Mouse (Mus musculus) cerebral cortex, adult 2 months (tissue): ENCODE data around the gene Brd9.

Experiments
- WGBS: fragments of 180-500 bp; shearing (Covaris S2); methylation state at CpG from one replicate; pipeline ENCODE4 v1.1.7; 2018; 5-methylcytosine and 5-hydroxymethylcytosine counted together

Gene Brd9

GRCm38 (mm10) chr13:73990325-73990724 lies 52.7 kb downstream of the Brd9 start:
- 81% methylated on average over 5 of the region's 5 CpGs for WGBS

DNA sequence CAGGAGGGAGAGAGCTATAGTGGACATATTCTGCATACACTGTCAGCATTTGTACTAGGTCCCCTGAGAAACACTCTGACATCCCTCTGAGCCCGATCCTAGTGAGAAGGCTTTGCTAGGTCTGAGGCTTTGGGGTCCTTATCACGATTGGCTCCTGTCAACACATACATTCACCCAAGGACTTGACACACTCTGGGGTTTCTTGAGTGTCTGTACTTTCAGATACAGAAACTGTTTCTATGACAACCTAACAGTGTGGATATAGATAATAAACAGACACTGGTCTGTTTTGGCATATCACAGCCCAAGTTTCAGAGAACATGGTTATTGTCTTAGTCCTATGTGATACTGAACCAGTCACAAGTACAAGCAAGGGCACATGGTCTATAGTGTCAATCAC lies 53.1 kb downstream of the Brd9 start:
- 77% methylated on average over 2 of the region's 2 CpGs for WGBS

DNA sequence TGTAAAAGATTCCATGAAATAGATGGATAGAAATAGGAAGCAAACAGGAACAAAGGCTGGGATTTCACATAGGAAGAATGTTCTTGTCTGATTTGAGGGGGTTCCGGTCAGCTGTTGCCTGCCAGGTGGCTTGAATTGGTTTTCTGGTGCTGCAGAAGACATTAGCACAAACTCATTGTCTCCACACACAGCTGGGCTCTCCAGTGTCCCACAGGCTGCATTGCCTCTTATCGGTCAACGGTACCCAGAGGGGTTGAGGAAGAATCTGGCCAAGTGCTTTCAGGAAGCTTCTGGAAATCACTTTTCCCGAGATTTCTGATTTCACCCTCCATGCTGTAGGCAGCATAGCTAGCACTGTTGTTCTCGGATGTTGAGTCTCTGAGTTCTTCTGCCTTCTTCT lies 53.7 kb downstream of the Brd9 start:
- WGBS: 86% methylated on average over 5 of the region's 5 CpGs

- 89% methylated on average over 4 of the region's 4 CpGs for WGBS
Measured at GRCm38 (mm10) chr13:73996456-73996855, 58.8 kb downstream of the Brd9 start.

DNA sequence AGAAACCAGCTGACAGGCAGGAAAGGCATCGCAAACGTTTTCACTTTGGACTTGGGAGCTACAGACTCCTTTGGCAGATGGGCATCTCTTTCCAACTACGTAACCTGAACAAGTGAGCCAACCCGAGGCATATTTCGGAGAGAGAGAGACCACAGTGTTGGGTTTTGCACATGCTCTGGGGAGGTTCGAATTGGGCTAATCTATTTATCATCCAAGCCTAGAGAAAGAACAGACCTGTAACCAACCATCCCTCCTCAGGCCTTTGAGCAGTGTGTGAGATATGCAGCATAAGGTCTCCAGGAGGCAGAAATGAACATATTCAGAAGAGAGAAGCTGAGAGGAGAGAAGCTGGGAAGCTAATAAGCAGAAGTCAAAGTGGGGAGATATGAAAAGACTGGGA lies 63.4 kb downstream of the Brd9 start:
- WGBS: 49% methylated on average over 6 of the region's 6 CpGs

GRCm38 (mm10) chr13:74001492-74001891 lies 63.9 kb downstream of the Brd9 start:
- 59% methylated on average over 4 of the region's 4 CpGs for WGBS

DNA sequence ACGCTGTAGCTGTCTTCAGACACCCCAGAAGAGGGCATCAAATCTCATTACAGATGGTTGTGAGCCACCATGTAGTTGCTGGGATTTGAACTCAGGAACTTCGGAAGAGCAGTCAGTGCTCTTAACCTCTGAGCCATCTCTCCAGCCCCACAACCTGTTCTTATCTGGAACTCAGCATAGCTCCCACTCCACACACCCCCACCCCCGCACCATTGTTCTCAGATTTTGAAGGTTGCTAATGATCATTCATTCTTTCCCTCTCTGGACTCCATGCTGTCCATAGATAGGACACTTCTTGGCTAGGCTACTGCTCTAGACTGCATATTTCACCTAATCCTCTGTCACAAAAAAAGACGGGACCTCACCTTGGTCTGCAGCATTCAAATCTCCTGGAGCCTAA lies 69.3 kb downstream of the Brd9 start:
- WGBS: 94% methylated on average over 4 of the region's 4 CpGs

- 53% methylated on average over 2 of the region's 2 CpGs for WGBS
Measured at GRCm38 (mm10) chr13:74008216-74008615, 70.6 kb downstream of the Brd9 start.

GRCm38 (mm10) chr13:74008948-74009718 lies 71.5 kb downstream of the Brd9 start, which contains the start of gene Tppp:
Gene Tppp, plus strand, starts transcription at chr13:74009407.
- WGBS: 2% methylated on average over 56 of the region's 56 CpGs

DNA sequence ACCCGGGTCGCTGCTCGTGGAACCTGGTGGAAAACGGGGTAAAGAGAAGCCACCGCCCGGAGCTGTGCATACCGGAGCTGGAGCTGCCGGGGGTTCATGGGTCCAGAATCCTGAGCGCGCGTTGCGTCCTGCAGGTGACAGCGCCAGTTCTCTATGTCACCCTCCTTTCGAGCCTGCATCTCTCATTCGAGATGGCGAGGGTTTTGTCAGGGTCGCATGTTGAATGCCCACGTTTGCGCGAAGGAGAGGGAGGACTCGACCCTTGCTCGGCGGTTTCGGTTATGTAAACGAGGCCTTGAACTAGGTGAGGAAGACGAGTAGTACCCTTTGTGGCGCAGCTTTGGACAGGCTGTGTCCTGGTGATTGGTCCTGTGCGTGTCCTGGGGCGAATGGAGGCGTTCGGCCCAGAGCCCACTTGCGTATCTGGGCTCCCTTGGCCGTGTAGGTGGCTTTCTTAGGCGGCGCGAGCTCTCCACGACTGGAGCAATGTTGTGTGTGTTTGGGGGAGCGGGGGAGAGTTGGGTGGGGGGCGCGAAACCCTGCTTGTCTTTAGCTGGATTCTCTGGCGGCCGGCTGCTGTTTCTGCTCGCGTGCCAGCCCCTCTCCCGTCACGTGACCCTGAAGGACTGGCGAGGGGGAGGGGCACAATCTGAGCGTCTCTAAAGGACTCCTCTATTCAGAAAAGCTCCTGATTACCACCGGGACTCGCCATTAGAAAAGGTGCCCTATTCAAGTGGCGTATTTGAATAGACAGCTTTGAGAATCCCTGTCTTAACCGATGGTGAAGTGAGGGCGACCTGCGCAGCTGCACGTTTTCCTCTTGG lies 72.4 kb downstream of the Brd9 start:
- 1% methylated on average over 54 of the region's 55 CpGs for WGBS
